Mouse (Mus musculus) layer of hippocampus, adult 8-10 months (tissue): ENCODE data around the gene Ccdc6. TPM values are rescaled to one million over a fixed set of nuclear protein-coding genes. Genes with fewer than 3 reads are reported as not detected.

Experiments used
- DNase-seq, 2 experiments: peaks; one replicate each; pipeline ENCODE4 v3.0.0; 2022; ENCODE audit warnings: low spot score in 2 of 2
- total RNA-seq, 4 experiments: library from RNA; stranded (reverse); gene quantifications; 2 replicates each; pipeline ENCODE4 v1.2.4; 2022

Gene Ccdc6
- total RNA-seq, 4 experiments from 2014 or later = 56.7 to 70.6 (median 66.3) TPM

DNA sequence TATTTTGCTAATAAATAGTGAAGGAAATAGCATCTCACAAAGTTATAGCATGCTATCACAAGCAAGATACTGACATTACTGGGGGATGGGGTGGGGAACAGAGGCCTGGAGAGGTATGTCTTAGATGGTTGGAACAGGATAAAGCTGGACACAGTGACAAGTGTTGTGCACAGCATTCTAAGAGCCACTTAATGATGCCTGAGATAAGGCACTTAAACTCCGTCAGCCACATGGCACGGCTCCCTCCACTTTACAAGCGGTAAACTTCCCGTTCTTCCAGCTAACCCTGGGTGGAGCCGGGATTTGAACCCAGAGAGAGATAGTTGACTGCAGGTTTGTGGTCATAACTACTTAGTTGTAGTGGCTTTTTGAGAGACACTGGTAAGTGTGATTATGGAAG lies 69.5 kb downstream of the Ccdc6 start:
- DNase-seq = no peak

DNA sequence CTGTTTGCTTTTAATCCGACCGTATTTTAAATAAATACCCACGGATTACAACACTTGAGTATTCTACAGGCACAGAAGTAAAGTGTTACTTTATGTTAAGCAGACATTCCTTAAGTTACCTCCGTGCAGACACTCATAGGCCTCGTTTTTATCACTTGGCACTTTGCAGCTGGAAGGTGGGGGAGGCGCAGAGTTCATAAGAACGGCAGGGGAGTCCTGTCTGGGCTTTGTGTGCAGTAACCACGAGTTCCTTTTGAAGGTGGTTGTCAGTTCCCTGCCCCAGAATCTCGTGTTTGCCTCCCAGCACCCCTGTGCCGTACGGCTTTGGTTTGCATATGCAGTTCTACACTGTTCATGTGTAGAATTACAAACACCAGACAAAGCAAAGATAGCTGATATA lies 70.7 kb downstream of the Ccdc6 start:
- DNase-seq = no peak

DNA sequence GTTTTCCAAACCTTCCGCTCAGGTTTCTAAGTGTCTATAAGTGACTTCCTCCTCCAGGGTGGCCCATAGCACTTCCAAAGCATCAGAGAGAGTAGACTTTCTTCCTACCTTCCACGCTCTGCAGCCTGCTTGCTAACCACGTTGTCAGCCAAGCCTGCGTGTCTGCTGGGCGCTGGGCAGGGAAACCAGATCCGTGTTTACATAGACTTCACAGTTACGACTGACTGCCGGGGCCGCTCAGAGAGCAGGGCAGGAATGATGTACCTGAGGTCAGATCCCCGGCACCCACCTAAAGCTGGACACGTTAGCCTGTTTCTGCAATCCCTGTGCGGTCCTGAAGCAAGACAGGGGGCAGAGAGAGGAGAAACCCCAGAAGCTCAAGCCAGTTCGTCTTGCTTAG lies 71.5 kb downstream of the Ccdc6 start:
- no peak for DNase-seq

DNA sequence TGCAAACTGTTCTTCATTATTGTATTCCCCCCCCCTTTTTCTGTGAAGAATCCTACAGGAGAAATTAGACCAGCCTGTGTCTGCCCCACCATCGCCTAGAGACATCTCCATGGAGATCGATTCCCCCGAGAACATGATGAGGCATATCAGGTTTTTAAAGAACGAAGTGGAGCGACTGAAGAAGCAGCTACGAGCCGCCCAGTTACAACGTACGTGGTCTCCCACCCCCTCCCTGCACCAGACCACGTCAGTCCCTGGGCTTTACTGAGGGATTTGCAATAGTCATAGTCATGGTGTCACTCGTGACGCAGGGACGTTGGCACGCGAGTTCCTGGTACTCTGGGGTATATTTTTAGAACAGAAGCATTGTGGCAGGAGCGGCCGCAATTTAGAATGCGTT lies 72.1 kb downstream of the Ccdc6 start:
- peak; percentile 63 to 67 for DNase-seq

DNA sequence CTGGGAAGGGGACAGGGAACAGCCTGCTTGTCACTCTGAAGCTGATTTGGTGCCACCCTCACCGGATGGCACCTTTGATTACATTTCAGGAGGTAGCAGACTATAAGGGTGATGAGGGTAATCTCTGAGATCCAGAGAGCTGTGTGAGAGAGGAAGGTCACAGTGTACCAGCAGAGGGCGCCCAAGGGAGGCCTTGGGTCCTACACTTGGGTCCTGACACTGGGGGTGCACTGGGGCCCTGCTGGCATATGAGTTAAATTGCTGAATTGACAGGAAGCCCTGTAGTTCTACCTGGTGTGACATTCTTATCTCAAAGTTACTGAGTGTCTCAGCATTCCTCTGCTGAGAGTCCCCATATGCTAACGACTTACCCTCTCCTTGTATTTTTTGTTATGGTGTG lies 76.4 kb downstream of the Ccdc6 start:
- peak in 1 of 2 experiments; percentile 67 for DNase-seq

DNA sequence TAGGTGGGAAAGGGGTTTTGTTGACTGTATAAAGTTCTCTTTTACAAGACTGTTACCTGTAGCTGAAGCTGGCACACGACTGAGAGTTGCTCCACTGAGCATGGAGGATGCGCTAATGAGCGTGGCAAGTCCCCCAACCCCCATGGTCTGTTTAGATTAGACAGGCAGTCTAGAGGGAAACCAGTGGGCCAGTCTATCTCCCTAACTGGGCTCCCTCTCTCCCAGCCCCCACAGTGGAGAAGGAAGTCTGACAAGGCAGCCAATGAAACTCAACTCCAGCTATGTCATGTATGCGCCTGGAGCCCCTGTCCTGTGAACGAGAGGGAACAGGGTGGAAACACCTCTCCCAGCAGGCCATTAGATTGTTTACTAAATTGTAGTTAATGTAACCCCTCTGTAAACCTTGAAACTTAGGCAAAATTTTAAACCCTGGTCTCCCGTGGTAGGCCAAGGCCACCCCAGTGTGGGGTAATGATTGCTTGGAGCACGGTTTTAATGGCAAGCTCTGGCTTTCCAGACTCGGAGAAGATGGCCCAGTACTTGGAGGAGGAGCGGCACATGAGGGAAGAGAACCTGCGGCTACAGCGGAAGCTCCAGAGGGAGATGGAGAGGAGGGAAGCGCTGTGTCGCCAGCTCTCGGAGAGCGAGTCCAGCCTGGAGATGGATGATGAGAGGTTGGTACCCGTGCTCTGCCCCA lies 77.7 kb downstream of the Ccdc6 start:
- no peak for DNase-seq

DNA sequence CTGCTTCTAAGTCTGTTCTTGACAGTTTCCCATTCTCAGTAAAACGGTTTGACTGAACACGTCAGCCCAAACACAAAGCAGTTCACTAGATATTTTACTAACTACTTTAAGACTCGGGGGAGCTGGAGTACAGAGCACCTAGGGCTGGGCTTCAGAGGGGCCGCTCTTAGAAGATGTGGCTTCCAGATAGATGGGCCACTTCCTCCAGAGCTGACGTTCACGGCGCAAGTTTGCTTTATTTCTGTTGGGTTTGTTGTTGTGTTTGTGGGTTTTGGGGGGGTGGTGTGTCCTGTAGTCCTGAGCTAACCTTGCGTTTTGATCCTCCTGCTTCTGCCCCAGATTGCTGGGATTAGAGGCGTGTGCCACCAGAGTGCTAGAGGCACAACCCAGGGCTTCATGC lies 83.8 kb downstream of the Ccdc6 start:
- DNase-seq = no peak

DNA sequence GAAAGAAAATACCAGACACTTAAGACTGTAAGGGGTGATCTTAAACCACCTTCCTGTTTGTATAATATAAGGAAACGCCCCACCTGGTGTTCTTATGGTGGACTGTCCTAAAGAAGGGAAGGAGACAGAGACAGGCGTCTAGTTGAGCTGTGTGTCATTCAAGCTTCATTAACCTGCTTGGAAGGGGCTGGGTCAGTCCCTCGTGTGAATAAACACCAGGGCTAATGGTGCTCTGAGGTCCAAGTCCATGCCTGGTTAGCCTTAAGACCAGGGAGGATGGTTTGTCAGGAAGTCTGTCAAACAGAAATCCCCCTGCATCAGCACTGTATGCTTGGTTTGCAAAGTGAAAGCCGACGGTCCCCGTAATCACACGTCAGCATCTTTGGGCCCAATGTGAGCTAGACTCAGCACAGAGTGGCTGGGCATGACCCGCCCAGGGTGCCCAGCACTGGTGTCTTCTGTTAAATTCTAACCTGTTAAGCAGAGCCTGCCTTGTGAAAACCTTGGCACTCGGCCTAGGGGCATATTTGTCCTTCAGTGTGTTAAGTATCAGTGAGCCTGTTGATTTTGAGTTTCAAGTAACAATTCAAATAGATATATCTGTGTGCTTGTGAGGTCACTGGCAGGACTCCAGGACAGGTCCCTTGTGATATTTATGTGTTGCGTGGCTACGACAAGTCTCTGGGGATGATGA lies 84.5 kb downstream of the Ccdc6 start:
- no peak for DNase-seq

DNA sequence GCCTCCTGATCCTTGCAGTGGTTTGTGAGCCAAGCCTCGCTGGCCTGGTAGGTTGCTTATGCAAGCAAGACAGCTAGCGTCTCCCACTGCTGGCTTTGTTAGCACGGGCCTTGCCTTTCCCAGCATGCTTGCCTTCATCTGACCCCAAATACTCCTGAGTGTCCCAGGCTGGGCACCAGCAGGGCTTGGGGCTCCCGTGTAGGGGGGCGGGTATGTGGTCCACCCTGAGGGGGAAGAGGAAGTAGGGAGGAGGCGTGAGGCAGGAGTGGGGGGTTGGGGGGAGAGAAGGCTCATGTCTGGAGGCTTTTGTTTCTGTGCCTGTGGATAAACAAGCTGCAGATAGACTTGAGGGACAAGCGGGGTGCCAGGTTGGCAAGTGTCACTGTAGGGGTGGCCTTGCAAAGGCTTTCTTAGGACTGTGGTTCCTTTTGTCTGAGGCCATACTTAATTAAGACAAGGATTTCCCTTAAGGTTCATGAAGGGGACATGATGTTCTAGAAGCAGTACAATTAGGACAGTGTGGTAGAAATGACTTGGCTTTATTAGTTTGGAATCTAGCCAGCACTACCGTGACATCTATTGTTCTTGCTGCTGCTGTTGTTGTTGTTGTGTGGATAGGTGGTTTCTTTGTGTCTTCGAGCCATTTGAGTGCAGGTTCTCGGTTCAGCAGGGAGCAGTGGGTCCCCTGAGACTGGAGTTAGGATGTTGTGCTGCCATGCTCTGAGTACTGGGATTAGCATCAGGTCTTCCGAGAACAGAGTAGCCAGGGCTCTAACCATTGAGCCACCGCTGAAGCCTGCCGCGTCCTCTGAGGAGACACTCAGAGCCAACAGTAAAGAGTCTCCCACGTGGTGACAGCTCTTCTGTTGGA lies 86.5 kb downstream of the Ccdc6 start:
- no peak for DNase-seq

DNA sequence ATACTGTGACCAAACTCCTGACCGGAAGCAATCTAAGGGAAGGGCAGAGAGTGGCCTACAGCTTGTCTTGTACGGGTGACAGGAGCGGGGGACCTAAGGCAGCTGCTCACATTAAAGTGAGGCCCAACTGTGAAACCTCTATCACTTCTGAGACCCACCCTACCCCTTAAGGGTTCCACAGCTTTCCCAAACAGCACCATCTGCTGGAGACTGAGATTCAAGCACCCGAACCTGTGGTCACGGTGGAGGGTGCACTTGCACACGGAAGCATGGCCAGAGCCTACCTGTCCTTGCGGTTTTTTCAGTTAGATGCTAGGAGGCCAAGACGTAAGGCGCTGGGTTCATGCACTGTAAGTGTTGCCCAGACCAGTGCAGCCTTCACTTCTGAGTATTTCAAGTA lies 89.2 kb downstream of the Ccdc6 start:
- no peak for DNase-seq

DNA sequence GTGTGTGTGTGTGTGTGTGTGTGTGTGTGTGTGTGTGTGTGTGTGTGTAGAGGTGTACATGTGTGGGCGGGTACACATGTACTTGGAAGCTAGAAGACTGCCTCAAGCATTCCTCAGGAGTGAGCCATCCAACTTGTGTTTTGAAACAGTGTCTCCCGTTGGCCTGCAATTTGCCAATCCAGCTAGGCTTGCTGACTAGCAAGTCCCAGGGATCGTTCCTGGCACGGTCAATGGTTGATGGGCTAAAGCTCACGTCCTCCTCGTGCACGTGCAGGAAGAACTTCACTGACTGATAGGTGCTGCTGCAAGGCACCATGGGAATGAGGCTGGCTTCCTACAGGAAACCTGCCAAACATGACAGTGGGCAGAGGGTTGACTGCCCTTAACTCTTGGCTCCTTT lies 89.7 kb downstream of the Ccdc6 start:
- no peak for DNase-seq

DNA sequence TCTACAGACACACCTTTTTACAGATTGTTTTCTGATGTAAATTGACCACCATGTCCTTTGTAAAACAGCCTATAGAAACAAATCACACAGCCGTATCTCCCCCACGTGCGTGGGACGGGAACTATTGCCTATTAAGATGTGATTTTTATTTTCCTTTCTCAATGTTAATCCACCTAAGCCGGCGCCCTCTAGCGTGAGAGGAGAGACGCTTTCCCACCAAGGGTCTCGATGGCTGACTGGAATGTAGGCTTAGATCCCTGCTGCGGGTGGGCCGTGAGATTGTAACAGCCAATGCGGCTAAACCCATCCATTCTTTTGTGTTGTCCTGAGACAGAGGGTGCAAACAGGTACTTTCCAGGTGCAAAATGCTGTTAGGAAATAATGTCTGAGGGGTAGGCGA lies 92.9 kb downstream of the Ccdc6 start:
- DNase-seq = no peak

DNA sequence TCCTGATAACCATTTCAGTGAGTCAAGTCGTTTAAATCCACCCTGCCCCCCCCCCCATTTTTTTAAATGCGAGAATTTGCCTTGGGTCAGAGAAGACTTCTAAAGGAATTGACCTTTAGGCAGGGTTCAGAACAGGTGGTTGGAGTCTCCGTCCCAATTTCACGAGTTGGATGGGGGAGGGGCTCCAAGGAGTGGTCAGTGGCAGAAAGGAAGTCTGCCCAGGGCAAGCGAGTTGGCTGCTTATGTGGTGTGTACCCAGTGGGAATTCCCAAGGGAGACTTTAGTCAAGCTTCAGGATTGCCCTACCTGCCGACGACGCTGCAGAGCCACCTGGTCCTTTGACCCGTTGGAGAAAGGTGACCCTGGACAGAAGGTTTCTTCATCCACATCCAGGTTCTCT lies 97.4 kb downstream of the Ccdc6 start:
- DNase-seq = no peak

DNA sequence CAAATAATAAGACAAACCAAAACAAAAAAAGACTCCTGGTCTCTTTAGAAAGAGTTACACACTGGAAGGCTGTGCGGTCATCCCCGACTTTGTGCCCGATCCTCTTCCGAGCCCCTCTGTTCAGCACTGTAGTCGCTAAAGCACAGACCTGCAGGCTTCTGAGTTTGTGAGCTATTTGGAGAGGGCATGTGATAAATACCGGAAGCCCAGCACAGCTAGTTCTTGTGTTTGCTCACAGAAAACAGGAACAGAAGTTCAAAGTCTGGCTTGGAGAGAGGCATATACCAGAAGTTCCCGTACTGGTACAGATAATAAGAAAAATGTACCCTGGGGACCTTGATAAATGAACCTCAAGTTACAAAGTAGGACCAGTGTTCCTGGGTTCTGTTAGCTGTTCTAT lies 98.4 kb downstream of the Ccdc6 start:
- no peak for DNase-seq

DNA sequence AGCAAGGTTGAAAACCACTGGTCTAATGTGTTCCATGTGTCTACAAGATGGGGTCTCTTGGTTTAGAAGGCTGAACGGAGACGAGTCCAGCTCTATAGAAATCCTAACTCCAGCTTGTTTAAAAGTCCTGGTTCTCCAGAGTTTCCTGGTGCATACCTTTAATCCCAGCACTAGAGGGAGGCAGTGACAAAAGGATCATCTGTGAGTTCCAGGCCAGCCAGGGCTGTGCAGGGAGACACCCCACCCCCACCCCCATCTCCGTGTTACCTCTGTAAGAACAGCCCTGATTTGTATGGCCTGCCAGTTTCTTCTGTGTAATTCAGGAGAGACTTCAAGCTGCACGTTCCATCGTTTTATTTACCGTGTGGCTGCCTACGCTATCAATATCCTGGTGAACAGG lies 98.9 kb downstream of the Ccdc6 start:
- DNase-seq = no peak

DNA sequence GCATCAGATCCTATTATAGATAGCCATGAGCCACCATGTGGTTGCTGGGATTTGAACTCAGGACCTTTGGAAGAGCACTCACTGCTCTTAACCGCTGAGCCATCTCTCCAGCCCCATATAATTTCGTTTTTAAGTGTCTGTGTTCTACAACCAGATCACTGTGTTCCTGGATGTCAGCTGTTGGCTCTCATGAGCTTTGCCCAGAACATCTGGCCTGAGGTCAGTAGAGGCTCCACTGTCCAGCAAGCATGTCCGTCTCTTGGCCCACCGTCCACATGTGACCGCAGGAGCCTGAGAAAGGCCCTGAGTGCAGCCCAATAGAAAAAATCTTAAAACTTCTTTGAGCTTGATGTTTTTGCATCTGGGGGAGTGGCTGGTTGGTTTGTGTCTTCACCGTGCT lies 99.7 kb downstream of the Ccdc6 start:
- DNase-seq = no peak

DNA sequence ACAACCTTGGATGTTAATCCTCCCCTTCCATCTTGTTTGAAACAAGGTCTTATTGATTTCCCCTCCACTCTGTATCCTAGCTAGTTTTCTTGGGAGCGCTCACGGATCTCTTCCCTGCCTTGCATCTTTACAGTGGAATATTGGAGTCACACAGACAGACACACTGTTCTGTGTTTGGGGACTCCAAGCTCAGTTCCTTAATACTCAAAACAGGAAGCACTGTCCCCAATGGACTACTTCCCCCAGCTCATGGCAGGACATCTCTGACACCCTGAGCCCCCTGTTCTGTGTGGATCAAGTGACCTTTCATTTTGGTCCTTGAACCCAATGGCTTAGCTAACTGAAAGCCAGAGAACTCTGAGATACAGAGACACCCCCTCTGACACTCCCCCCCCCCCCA lies 100.7 kb downstream of the Ccdc6 start:
- no peak for DNase-seq

DNA sequence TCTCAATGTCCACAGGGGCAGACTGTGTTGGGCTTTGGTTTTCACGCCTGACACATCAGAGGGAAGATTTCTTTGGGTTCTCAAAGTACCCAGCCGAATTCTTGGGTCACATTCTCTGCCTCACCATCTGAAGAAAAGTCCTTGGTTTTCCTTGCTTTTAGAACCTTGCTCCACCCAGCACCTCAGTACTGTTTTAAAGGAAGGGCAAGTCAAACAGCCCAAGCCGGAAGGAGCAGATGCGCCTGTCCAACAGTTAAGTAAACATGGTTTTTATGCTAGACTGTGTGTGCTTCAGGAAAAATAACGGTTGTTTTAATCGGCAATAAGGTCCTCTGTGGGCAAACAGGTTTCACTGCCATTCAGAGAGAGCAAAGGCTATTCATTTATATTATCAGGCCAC lies 101.1 kb downstream of the Ccdc6 start:
- DNase-seq = no peak

DNA sequence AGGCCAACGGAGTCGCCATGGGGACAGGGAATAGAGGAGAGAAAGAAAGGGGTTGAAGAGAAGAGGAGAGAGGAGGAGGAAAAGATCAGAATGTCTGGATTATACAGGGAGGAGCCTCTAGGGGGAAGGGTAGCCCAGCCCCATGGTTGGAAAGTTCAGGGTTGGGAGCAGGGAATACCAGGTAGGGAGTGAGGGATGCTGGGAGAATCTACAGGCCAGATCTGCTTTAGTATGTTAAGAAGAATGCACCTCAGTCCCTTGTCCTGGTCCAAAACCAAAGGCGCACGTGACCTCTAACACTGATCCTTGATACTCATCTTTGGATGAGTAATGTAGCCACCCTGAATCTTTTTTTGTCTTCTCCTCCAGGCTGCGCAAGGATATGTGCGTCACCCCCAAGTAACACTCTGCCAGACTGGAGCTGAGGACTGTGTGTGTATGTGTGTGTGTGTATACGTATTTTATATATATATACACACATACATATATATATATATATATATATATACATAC lies 102.1 kb downstream of the Ccdc6 start:
- no peak for DNase-seq

DNA sequence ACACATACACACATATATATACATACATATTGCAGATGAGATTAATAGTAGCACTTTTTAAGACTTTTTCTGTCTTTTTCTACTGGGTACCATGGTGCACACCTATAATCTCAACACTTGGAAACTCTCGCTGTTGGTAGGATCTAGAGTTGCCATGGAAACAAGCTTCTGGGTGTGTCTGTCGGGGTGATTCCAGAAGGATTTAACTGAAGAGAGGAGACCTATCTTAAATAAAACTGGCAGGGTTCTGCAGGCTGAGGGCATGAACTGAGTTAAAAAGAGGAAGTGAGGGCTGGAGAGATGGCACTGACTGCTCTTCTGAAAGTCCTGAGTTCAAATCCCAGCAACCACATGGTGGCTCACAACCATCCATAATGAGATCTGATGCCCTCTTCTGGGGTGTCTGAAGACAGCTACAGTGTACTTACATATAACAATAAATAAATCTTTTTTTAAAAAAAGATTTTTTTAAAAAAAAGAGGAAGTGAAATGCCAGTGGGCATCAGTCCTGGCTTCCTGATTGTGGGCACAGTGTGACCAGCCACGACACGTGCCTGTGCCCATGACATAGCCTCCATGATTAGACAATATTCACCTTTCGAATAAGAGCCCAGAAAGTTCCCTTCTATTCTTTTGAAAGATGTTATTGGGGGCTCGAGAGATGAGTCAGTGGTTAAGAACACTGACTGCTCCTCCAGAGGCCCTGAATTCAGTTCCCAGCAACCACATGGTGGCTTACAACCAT lies 102.7 kb downstream of the Ccdc6 start:
- DNase-seq = no peak

DNA sequence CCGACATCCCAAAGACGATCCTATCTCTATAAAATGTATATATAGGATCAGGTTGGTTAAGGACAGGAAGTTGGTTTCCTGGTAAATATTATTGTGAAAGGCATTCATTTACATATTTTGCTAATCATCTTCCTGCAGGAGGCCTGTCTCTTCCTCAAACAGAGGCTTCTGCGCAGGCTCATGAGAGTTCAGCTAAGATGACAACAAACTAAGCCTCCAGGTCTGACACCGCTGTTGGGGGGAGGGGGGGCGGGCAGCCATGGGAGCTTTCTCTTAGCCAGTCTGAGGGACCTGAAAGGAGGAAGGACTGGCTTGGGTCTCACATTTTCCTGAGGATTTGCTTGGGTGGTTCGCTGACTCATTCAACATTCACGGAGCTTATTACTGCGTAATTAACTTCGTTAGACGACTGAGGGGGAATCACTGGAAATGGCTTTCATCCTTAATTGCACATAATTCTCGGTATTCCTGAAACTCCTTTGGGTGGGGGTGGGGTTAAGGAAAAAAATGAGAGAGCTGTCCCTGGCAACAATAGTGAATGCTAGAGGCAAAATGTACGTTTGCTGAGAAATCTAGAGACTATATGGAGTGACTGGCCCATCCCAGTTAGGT lies 104.1 kb downstream of the Ccdc6 start:
- no peak for DNase-seq
